Mouse (Mus musculus) thymus, postnatal 10 days (tissue): ENCODE data around the gene Prkg1.
"Not testable (repeated sequence)": the region's sequence is repeated elsewhere in the genome, so short reads cannot be mapped to it uniquely, and the experiment has no call there.

Source experiments
- DNase-seq, 2 experiments: peaks; one replicate each; pipeline ENCODE4 v3.0.0; 2021; ENCODE audit warnings: low spot score in 2 of 2

Gene Prkg1

DNA sequence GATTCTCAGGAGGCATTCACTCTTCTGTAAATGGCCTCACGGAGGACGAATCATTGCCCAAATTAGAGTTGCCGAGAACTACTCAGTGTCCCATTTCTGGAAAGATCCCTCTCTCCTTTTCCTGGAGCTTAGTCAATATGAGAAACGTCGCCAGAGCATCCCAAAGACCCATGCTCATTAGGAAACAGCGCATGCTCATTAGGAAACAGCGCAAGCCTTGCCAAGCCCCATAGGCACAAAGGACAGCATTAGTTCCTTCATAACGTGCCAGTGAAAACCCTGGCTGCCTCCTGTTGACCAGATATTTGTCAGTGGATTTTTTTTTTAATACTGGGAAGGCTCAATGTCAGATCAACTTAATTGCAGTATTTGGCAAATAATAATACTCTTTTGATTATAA lies 1127.4 kb downstream of the Prkg1 start:
- no peak for DNase-seq

DNA sequence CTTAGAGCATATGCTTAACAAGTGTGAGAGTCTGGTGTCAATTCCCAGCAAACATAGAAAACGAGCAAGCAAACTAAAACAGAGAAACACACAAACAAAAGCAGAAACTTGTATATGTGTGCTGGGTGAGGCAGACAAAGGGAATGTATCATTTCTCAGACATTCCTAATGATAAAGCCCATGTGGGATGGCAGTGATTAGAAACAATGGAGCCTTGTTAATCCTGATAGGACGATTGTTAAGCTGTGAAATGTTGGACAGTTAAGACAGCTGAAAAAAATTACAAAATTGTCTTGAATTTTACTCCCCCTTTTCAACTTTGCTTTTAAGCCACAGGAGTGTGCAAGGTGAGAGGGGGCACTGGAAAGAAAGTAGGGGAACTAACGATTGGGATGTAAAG lies 1133.8 kb downstream of the Prkg1 start:
- DNase-seq = no peak

DNA sequence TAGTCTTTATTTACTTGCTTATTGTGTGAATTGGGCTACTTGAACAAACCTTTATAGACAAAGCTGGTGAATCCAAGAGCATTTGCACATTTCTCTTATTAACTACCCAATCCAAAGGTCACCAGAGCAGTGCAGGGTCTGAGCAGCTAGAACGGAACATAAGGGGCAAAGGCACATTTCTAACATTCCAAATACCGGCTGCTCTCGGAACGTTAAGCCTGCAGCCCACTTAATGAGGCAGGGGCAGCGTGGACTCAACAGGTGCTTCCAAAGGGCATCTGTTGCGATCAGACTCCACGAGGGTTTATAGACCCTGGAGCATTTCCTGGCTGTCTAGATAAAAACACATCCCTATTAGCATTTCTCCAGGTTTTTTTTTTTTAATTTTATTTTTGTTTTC lies 1138.8 kb downstream of the Prkg1 start:
- DNase-seq = no peak

DNA sequence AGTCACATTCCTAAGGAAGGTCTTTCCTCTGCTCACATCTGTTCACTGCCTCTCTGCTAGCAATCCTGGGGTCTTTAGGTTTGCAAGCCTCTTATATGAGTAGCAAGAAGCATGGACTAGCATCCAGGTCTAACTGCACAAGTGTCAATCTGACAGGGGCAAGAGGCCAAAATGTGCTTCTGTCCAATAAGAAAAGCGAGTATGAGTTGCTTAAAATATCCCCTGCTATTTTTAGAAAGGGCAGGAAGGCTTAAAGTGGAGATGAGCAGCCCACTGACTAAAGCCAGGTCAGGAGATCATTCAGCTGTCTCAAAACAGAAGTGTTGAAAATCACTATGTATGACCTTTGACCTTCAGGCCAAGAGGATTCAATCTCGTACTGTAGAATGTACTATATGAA lies 1139.4 kb downstream of the Prkg1 start:
- DNase-seq = no peak

DNA sequence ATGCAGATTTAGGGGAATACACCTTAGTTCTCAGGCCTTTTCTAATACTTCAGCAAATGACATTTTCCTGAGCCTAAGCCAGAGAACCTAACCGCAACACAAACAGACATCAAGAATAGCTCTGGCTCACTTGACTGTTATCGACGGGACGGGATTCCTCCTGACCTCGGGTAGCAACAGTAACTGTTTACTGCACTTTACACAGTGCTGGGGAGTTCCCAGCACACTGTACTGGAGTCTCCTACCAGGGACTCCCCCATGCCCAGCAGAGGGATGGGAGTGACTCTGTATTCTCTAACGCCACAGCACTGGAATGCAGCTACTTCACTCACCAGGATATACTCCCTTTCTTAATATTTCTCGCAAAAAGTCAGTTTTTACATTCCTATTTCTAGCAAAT lies 1141.2 kb downstream of the Prkg1 start:
- no peak for DNase-seq

DNA sequence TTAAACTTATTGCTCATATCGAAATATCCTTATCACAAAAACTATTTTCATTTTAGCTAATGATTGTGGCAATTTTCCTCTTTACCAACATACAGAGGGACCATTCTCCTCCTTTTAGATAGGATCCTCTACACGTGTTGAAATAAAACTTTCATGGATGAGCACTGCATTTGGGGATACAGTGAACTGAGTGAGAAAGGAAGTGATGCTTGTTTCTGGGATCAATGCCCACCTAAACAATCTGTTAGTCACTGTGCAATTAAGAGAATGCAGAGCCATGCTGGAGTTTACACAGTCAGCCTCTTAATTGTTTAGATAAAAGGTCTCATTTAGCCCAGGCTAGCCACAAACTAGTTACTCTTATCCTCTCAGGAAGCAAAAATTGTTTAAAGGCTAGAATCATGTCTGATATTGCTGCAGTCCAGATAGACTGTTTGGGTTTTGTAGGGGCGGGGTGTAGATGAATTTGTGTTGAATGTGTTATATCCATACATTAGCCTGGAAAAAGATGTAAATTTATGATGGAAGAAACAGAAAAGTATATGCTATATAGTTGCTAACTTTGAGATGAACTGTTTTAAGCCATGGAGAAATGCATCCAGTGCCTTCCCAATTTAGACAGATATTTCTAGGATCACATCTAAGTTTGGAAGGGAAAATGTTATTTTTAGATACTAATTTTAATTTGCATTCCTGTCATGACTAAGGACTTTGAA lies 1151.5 kb downstream of the Prkg1 start:
- no peak for DNase-seq

DNA sequence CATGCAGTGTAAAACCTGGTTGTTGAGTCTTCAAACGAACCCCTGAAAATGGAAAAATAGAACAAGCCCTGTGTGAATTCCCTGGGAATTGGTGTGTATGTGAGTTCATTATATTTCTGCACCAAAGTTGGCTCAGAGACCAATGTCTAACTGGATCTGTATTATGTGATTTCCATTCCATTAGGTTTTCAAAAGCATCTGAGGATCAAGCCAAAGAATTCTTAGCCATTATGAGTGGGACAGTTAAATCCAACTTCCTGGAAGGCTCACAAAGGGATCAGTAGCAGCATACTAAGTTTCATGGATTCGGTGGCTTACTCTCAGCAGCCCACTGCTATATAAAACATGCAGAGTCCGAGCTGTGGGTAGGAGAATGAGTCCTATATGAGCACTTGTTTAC lies 1178.5 kb downstream of the Prkg1 start:
- DNase-seq = no peak

DNA sequence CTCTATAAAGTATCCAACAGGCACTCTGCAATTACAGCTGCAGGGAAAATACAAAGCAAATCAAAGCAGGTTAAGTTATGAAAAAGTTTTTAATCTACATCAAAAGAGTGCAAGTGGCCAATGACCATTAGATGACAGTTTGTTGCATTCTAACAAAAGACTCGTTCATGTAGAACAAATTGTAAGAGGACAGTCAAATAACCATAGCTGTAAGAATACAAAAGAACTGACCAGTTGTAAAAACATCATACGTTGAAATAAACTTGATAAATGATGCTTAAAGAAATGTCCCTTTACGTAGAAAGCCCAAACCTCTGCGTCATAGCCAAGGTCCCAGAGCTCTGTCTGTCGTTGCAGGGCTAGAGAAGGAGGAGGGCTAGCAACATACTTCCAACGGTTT lies 1200.3 kb downstream of the Prkg1 start:
- no peak for DNase-seq

DNA sequence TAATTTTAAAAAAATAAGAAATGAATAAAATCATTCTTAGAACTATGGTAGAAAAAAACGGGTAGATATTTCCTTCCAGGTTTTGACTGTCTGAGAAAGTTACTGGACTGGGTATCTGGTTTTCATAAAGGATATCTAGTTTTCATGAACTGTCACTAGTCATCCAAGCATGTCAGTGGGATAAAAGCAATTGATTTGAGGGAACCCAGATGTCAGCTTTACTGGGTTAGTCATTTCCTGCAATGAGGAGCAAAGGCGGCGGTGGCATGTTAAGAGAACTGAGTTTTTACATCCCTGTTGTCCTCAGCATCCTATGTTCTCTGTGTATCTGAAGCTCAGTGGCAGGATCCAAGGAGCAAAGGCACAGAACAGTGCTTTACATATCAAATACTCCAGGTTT lies 1201.0 kb downstream of the Prkg1 start:
- DNase-seq = no peak

DNA sequence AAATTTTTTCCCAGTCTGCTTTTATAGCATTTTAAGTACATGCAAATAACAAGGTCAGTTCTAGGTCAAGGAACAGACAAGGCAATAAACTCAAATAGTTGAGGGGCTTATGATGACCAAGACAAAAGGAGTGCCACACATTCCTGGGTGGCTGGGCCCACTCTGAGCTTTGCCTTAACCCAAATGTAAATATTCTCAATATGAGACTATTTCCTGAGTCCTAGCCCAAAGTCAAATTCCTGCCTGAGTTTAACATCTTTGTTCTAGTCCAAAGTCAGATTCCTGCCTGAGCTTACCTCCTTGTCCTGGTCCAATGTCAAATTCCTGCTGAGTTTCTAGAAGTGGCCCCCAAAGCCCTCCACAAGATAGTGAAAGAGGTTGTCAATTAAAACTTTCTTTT lies 1206.8 kb downstream of the Prkg1 start:
- DNase-seq = no peak

DNA sequence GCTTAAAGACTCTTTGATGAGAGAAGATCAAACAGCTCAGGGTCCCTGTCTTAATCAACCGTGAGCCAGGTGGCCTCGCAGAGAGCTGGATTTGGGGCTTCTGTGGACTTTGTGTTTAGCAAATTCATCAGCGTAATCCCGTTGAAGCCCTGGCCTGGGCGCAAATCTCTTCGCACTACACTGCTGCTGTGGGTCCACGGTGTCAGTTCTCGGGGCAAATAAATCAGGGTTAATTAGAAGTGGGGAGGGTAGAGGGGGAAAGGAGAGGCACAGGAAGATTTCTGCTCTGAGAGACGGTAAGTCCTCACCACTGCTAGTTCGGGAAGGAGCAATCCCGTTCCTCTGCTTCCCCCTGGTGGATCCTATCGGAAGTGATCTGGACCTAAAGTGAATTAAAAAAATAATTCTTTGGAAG lies 1210.4 kb downstream of the Prkg1 start:
- peak in 1 of 2 experiments; percentile 56 for DNase-seq

DNA sequence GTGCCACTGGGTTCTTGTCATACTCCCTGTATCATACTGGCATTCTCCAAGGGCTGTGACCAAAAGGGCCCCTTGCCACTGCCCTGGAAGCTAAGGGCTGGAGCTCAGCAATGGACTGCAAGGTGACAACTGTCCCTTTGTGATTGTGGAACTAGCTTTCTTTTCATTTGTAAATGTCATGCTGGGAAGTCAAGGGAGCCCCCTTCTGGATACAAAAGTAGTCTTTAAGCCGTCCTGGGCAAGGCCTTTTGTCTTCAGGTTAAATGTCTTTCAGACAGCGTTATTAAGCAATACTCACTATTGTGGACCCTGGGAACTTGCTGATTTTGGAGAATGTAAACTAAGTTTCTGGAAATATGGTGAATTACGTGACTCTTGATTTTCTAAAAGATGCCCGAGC lies 1211.1 kb downstream of the Prkg1 start:
- no peak for DNase-seq

DNA sequence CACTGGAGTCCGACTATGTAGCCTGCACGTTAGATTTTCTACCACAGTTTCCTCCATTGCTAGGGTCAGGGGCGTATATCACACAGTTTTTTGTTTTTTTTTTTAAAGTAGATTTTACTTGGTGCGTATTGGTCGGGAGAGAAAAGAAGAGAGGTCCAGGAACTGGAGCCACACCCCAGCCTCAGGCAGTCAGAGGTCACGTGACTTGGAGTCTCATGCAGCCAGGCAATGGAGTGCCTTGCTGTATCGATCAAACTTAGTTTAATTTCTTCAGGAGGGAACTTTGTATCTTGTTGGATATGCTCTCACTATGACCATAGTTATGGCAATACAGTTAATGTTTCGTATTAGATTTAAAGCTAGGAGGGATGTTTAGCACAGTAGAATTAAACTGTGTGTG lies 1212.6 kb downstream of the Prkg1 start:
- no peak for DNase-seq

DNA sequence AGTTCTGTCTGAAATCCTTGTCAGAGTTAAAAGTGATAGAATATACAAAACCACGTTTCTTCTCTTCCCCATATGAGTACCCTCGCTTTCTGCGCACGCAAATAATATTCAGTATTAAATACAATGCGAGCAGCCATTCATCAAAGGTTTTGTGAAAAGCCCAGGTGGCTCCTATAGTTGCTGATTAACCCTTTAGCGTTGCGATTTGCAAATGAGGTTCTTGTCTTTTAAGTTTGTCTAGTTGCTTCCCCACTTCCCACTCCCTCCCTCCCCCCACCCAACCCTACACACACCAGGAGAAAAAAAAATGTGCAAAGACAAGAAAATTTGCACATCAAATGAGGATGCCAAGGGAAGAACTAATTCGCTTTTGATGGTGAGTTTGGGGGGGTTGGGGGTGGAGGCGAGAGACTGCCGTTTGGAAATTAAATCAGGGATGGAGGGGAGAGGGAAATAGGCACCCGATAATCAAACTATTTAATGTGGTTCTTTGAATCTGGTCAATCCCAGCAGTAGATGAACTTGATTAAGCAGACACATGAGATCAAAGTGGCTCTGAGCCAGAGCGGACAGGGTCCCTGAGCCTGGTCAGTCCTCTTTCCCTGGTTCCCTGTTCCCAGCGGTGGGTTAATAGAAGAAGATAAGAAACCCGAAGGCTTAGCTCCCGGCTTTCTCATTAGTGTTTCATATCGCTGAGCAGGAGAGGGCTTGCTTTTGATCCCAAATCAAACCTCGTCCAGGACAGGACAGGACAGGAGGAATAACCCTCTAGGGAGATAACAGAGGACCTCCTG lies 1214.8 kb downstream of the Prkg1 start:
- DNase-seq = no peak

DNA sequence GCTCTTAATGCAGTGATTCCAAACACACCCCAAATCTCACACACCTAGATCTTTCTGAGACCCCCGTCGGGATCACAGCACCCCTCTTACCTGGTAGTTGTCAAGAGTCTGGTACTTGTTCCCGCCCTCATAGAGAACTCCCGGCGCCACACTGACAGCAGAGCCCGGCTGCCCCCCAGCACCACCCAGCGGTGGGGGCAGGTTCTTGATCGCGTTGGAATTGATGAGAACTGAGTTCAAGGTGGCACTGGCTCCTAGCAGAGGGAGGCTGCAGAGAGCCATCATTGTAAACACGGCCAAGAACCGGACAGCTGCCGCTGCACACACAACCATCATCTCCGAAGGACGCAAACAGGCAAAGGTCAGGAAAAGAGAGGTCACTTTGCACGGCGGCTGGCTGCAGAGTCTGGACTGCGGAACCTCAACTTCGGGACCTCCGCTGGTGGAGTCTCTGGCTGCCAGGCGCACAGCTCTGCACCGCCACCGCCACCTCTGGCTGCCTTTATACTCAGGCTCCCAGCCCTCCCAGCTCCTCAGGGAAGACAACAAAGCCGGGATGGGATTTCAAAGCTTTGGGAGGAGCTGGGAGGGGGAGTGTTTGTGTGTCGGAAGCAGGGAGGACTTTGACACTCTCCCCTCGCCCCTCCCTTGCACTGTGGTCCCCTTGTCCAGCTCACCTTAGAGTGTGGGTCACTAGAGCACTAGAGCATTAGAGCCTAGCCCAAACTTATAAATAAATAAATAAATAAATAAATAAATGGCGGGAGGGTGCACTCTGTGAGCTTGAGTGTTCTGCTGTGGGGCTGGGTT lies 1215.6 kb downstream of the Prkg1 start, which contains the start of gene Dkk1:
Gene Dkk1, minus strand, starts transcription at position 622 of the 810 bp plus-strand sequence.
- no peak for DNase-seq

DNA sequence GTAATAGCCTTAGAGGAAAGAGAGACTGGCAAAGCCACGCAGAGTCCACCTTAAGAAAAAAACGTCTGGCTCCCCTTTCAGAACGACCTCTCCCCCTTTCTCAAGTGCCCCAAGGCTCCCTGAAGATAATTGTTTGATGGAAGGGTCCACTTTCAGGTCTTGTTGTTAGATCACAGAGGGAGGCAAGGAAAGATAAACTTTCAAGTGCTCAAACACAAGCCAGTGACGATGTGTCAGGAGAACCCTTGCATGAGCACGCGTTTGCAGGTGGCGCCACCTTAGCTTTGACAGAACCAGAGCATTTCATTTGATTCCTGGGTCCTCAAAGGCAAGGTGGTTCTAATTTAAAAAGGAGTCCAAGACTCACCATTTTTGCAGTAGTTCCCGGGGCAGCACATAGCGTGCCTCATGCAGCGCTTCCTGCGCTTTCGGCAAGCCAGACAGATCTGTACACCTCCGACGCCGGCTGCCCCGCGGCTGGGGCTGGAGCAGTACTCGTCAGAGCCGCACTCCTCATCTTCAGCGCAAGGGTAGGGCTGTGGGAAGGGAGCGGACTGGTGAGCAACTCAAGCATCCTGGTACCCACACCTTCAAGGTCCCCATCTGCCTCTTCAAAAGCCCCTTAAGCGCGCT lies 1216.3 kb downstream of the Prkg1 start:
- no peak for DNase-seq

DNA sequence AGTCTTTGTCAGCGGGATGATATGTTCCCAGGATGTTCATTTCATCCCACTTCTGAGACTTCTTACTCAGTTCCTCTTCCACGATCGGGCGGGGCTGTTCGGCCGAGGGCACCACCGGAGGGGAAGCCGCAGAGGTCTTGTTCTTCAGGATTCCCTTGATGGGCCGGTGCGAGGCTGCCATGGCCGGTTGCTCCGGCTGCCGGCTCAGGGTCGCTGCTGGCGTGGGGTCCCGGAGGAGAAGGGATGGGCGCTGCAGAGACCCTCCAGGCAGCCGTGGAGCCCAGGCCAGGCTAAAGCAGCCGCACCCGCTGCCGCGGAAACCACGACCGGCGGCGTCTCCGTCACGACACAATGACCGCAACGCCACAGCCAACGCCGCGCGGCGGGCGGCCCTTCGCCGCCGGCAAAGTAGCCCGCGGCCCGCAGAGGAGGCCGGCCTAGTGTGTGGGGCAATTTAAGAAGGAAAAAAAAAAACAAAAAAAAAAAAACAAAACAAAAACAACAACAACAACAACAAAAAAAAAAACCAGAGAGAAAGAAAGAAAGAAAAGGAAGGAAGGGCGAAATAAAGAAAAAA lies 1225.4 kb downstream of the Prkg1 start:
- not testable (repeated sequence) for DNase-seq

DNA sequence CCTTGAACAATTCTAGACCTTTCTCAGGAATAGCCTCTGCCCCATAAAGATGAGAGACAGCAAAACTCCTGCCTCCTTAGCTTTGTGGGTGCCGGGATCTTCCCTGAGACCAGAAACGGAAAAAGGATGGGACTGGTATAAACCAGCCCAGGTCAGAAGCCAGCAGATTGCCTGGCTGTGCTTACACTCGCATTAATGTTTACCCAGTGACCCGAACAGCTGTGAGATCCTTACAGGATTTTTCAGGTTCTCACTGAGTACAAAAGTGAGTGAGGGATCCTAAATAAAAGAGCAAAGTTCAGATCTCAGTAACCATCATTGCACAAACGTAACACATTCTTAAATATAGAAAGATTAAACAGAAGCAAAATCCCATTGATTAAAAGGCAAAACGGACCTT lies 1248.1 kb downstream of the Prkg1 start:
- DNase-seq = no peak
